ENCODE assay signal across 8 mouse cellular contexts in genomic region chr6:47812271-47812915, GRCm38 (mm10). TPM values are rescaled to one million over a fixed set of nuclear protein-coding genes. Genes with fewer than 3 reads are reported as not detected.
DNase-seq lines count a peak whose midpoint lies in the region; ATAC-seq and TF ChIP-seq lines count a peak whose summit lies in the region.

No protein-coding gene starts in this region.

- no peak for TF ChIP-seq CTCF in bone marrow, adult 2 months (IDR thresholded peaks at IDR 0.05; ENCODE audit: control insufficient read depth, insufficient read depth, low read length)

- no peaks in the 10 kb centered on the region for H3K27me3 ChIP-seq in kidney, embryonic 16.5 days (ENCODE audit: insufficient read depth, low read length)
- no peaks in the 10 kb centered on the region for H3K27me3 ChIP-seq in hindbrain, embryonic 13.5 days
- no peaks in the 10 kb centered on the region for H3K27me3 ChIP-seq in midbrain, embryonic 15.5 days (replicated peaks)

- peak overlapping the region; percentile 95 for H3K9ac ChIP-seq in kidney, embryonic 16.5 days (replicated peaks; ENCODE audit: low read length)
- H3K9ac ChIP-seq in hindbrain, embryonic 13.5 days = peak overlapping the region; percentile 91
- peak overlapping the region; percentile 69 for H3K9ac ChIP-seq in midbrain, embryonic 15.5 days

- peak overlapping the region; percentile 65 for H3K4me2 ChIP-seq in kidney, embryonic 16.5 days (replicated peaks; ENCODE audit: low read depth, low read length)
- H3K4me2 ChIP-seq in hindbrain, embryonic 13.5 days = peak overlapping the region; percentile 60
- peak overlapping the region; percentile 61 for H3K4me2 ChIP-seq in midbrain, embryonic 15.5 days

- peak overlapping the region; percentile 97 for H3K27ac ChIP-seq in kidney, embryonic 16.5 days (ENCODE audit: low read length)
- peak overlapping the region; percentile 46; the same call in 1 of the 2 replicates for H3K27ac ChIP-seq in bone marrow, adult 2 months (ENCODE audit: control insufficient read depth, insufficient read depth, low read depth, low read length, poor library complexity)
- H3K27ac ChIP-seq in hindbrain, embryonic 13.5 days = peak overlapping the region; percentile 96
- peak overlapping the region; percentile 88 for H3K27ac ChIP-seq in midbrain, embryonic 15.5 days

- no peak for ATAC-seq in kidney, embryonic 16.5 days (ENCODE audit: low FRiP score, low TSS enrichment)
- ATAC-seq in hindbrain, embryonic 13.5 days (ENCODE audit: low FRiP score) = no peak
- ATAC-seq in midbrain, embryonic 15.5 days (replicated peaks) = no peak

- H3K36me3 ChIP-seq in kidney, embryonic 16.5 days (ENCODE audit: insufficient read depth, low read length) = no peaks in the 10 kb centered on the region
- peaks cover 6% of the 10 kb centered on the region; the same call in 1 of the 2 replicates for H3K36me3 ChIP-seq in hindbrain, embryonic 13.5 days
- H3K36me3 ChIP-seq in midbrain, embryonic 15.5 days (replicated peaks) = peaks cover 3% of the 10 kb centered on the region; the same call in 1 of the 2 replicates

- TF ChIP-seq POLR2A in bone marrow, adult 2 months (IDR thresholded peaks at IDR 0.05; ENCODE audit: borderline replicate concordance, control insufficient read depth, low read depth, low read length) = no peak

- H3K4me1 ChIP-seq in kidney, embryonic 16.5 days (ENCODE audit: insufficient read depth, low read length) = peaks cover 24% of the 10 kb centered on the region
- H3K4me1 ChIP-seq in bone marrow, adult 2 months (ENCODE audit: control insufficient read depth, insufficient read depth, low read length) = peaks cover 1% of the 10 kb centered on the region; the same call in 1 of the 2 replicates
- peaks cover 44% of the 10 kb centered on the region for H3K4me1 ChIP-seq in hindbrain, embryonic 13.5 days (replicated peaks)
- H3K4me1 ChIP-seq in midbrain, embryonic 15.5 days = peaks cover 34% of the 10 kb centered on the region

- no peaks in the 10 kb centered on the region for H3K9me3 ChIP-seq in kidney, embryonic 16.5 days (ENCODE audit: low read length)
- no peaks in the 10 kb centered on the region for H3K9me3 ChIP-seq in hindbrain, embryonic 13.5 days
- no peaks in the 10 kb centered on the region for H3K9me3 ChIP-seq in midbrain, embryonic 15.5 days

- no peak for DNase-seq in kidney, postnatal 4 days
- DNase-seq in ovary, postnatal 10 days (ENCODE audit: low spot score) = no peak
- no peak for DNase-seq in cerebellum, postnatal 4 days (ENCODE audit: low spot score in 2 of 2)
- DNase-seq in adrenal gland, postnatal 25 days = no peak

- WGBS in kidney, embryonic 16.5 days = under 1% methylated on average over 17 of the region's 17 CpGs
- under 1% methylated on average over 17 of the region's 17 CpGs for WGBS in bone marrow, adult 2 months
- WGBS in hindbrain, embryonic 13.5 days = 2% methylated on average over 17 of the region's 17 CpGs
- under 1% methylated on average over 17 of the region's 17 CpGs for WGBS in midbrain, embryonic 15.5 days

- H3K4me3 ChIP-seq in kidney, embryonic 16.5 days (ENCODE audit: low read length) = peak overlapping the region; percentile 89
- peak overlapping the region; percentile 81 for H3K4me3 ChIP-seq in bone marrow, adult 2 months (replicated peaks; ENCODE audit: control insufficient read depth, low read depth, low read length)
- peak overlapping the region; percentile 84 for H3K4me3 ChIP-seq in hindbrain, embryonic 13.5 days
- peak overlapping the region; percentile 67 for H3K4me3 ChIP-seq in midbrain, embryonic 15.5 days

RNA-seq across cellular contexts. Expression of gene Pdia4, which starts 0.8 kb away (rescaled TPM):
- 397 and 399 TPM in 2 replicates for polyA plus RNA-seq in kidney, embryonic 16.5 days (2015; fragmentation: Nextera tagmentation; extraction: Ambion mirVana)
- polyA plus RNA-seq in bone marrow, adult 2 months (2011; ENCODE audit: insufficient read depth, insufficient read length, low replicate concordance, missing spikeins) = 14.3 and 39.4 TPM in 2 replicates
- polyA plus RNA-seq in hindbrain, embryonic 13.5 days (2015; fragmentation: Nextera tagmentation; extraction: Ambion mirVana) = 177 and 180 TPM in 2 replicates
- polyA plus RNA-seq in midbrain, embryonic 15.5 days (2015; fragmentation: Nextera tagmentation; extraction: Ambion mirVana) = 138 and 149 TPM in 2 replicates
- 86.2 and 93.9 TPM in 2 replicates for total RNA-seq in adrenal gland, postnatal 25 days (2021)

RNA-seq across cellular contexts. Expression of gene Zfp786, which starts 18.3 kb away (rescaled TPM):
- 3.6 and 3.9 TPM in 2 replicates for polyA plus RNA-seq in kidney, embryonic 16.5 days (2015; fragmentation: Nextera tagmentation; extraction: Ambion mirVana)
- polyA plus RNA-seq in bone marrow, adult 2 months (2011; ENCODE audit: insufficient read depth, insufficient read length, low replicate concordance, missing spikeins) = not detected in 2 replicates
- 15.3 and 16.6 TPM in 2 replicates for polyA plus RNA-seq in hindbrain, embryonic 13.5 days (2015; fragmentation: Nextera tagmentation; extraction: Ambion mirVana)
- polyA plus RNA-seq in midbrain, embryonic 15.5 days (2015; fragmentation: Nextera tagmentation; extraction: Ambion mirVana) = 21.1 and 22.8 TPM in 2 replicates
- total RNA-seq in adrenal gland, postnatal 25 days (2021) = 1.6 and 2.9 TPM in 2 replicates

RNA-seq across cellular contexts. Expression of gene Zfp398, which starts 23.1 kb away (rescaled TPM):
- 9.1 and 10.8 TPM in 2 replicates for polyA plus RNA-seq in kidney, embryonic 16.5 days (2015; fragmentation: Nextera tagmentation; extraction: Ambion mirVana)
- 2.3 and 5.7 TPM in 2 replicates for polyA plus RNA-seq in bone marrow, adult 2 months (2011; ENCODE audit: insufficient read depth, insufficient read length, low replicate concordance, missing spikeins)
- polyA plus RNA-seq in hindbrain, embryonic 13.5 days (2015; fragmentation: Nextera tagmentation; extraction: Ambion mirVana) = 17.9 and 18.1 TPM in 2 replicates
- 20.9 and 22.5 TPM in 2 replicates for polyA plus RNA-seq in midbrain, embryonic 15.5 days (2015; fragmentation: Nextera tagmentation; extraction: Ambion mirVana)
- total RNA-seq in adrenal gland, postnatal 25 days (2021) = 16.7 and 19.4 TPM in 2 replicates

Comparison
In these comparisons a context has a peak if more than half of its experiments do, and no peak if none do; other contexts are left out.
1. H3K27ac ChIP-seq: peak in every context shown above with its lines; median percentile 97 in kidney, embryonic 16.5 days; 96 in hindbrain, embryonic 13.5 days; 88 in midbrain, embryonic 15.5 days; 46 in bone marrow, adult 2 months.